Mouse (Mus musculus) lung, adult 2 months (tissue): ENCODE measurements around the gene Sdr42e1. TPM values are rescaled to one million over a fixed set of nuclear protein-coding genes. Genes with fewer than 3 reads are reported as not detected.

ENCODE experiments used
- DNase-seq: peaks from one replicate; pipeline ENCODE4 v3.0.0; 2022
- H3K4me1 ChIP-seq: fragments of 200-500 bp; 2 replicates; pipeline ENCODE4 v1.6.1; 2011; ENCODE audit warnings: low read length; ENCODE audit not compliant: control insufficient read depth, insufficient read depth
- H3K4me3 ChIP-seq: fragments of 200-500 bp; replicated peaks from 2 replicates; pipeline ENCODE3; 2011; ENCODE audit warnings: low read depth, mild to moderate bottlenecking, control low read depth, low read length; ENCODE audit errors: extremely low read depth
- CTCF ChIP-seq: fragments of 200-500 bp; IDR thresholded peaks from 2 replicates; pipeline ENCODE4 v1.5.1; 2011; ENCODE audit warnings: mild to moderate bottlenecking, low read length, control low read depth; ENCODE audit not compliant: insufficient read depth
- POLR2A ChIP-seq: fragments of 200-500 bp; IDR thresholded peaks from 2 replicates; pipeline ENCODE4 v1.6.1; 2011; ENCODE audit warnings: low read depth, mild to moderate bottlenecking, control low read depth, low read length, borderline replicate concordance; ENCODE audit errors: extremely low read depth
- WGBS: fragments of 180-500 bp; shearing (Covaris S2); methylation state at CpG from one replicate; pipeline ENCODE4 v1.1.7; 2018; 5-methylcytosine and 5-hydroxymethylcytosine counted together
- polyA plus RNA-seq: library from polyadenylated mRNA; depleted of rRNA; stranded (reverse); fragments of >200 nt; gene quantifications from 2 replicates; pipeline ENCODE4 v1.2.3, GENCODE M21; 2012

Sdr42e1 gene
- polyA plus RNA-seq, 1 experiment = 12.5 TPM

- TF ChIP-seq POLR2A = no peak
- no peak for TF ChIP-seq CTCF
- Histone ChIP-seq H3K4me3 (no peak overlapping the region), H3K4me1 (no peaks in the 10 kb centered on the region)
- WGBS = 92% methylated on average over 1 of the region's 1 CpGs
- DNase-seq = no peak
Observed at GRCm38 (mm10) chr8:117695636-117696035, 22.1 kb upstream of the Sdr42e1 start.

DNA sequence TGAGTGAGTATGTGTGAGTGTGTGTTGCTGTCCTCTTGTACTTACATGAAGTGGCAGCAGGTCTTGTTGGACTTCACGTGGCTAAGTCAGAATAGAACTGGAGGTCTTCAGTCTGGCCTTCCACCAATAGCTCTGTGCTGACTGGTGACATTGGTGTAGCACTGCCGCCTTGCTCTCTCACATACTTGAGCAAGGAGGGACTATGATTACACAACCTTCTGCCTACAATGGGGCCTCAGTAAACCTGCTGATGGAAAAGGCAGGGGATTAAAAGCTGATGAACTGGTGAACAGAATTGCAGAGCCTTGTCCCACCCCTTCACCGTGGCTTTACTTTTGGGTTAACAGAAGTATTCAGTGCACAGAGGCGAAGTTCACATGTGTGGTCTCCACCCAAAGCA lies 18.6 kb upstream of the Sdr42e1 start:
- WGBS = 67% methylated on average over 4 of the region's 4 CpGs
- DNase-seq = no peak
- Histone ChIP-seq H3K4me1 (no peaks in the 10 kb centered on the region), H3K4me3 (no peak overlapping the region)
- TF ChIP-seq POLR2A (no peak), CTCF (no peak)

- DNase-seq = no peak
- TF ChIP-seq POLR2A = no peak
- TF ChIP-seq CTCF = no peak
- 69% methylated on average over 7 of the region's 7 CpGs for WGBS
- H3K4me3 ChIP-seq = no peak overlapping the region
- H3K4me1 ChIP-seq = no peaks in the 10 kb centered on the region
Observed at GRCm38 (mm10) chr8:117687890-117688289, 14.4 kb upstream of the Sdr42e1 start.

- no peak for DNase-seq
- TF ChIP-seq CTCF = no peak
- TF ChIP-seq POLR2A = no peak
- WGBS = 39% methylated on average over 11 of the region's 11 CpGs
- no peaks in the 10 kb centered on the region for H3K4me1 ChIP-seq
- no peak overlapping the region for H3K4me3 ChIP-seq
Observed at GRCm38 (mm10) chr8:117684504-117684903, 11.0 kb upstream of the Sdr42e1 start.

- no peak for TF ChIP-seq CTCF
- no peak for DNase-seq
- WGBS = 58% methylated on average over 10 of the region's 10 CpGs
Observed at GRCm38 (mm10) chr8:117683925-117684472, 10.5 kb upstream of the Sdr42e1 start.

DNA sequence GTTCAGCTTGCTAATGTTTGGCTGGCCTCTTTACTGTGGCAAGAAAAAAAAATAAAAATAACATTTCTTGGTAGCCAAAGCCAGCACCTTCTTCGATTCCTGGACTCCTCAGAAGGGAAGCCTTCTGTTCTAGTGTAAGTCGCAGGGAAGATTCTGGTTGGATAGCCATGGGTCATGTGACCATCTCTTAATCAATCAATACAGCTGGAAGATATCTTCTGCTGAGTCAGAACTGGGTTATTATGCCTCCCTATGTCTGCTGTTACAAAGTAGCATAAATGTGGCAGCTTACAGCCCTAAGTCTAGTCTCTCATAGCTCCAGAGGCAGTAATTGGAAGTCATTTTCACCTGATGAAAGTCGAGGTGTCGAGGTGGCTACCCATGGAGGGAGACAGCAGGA lies 5.2 kb upstream of the Sdr42e1 start:
- DNase-seq = no peak
- 77% methylated on average over 4 of the region's 4 CpGs for WGBS
- H3K4me3 ChIP-seq = no peak overlapping the region
- H3K4me1 ChIP-seq = no peaks in the 10 kb centered on the region
- no peak for TF ChIP-seq POLR2A
- no peak for TF ChIP-seq CTCF

More at GRCm38 (mm10) chr8:117683925-117684472, 10.5 kb upstream of the Sdr42e1 start:
- no peak overlapping the region for H3K4me3 ChIP-seq
- H3K4me1 ChIP-seq = no peaks in the 10 kb centered on the region

- Histone ChIP-seq H3K4me3 (no peak overlapping the region), H3K4me1 (no peaks in the 10 kb centered on the region)
- WGBS = 39% methylated on average over 8 of the region's 8 CpGs
- TF ChIP-seq CTCF = no peak
- no peak for TF ChIP-seq POLR2A
- no peak for DNase-seq
Observed at GRCm38 (mm10) chr8:117677011-117677410, 3.5 kb upstream of the Sdr42e1 start.

- H3K4me3 ChIP-seq = no peak overlapping the region
- DNase-seq = no peak
- WGBS = 55% methylated on average over 9 of the region's 9 CpGs
- TF ChIP-seq CTCF (no peak), POLR2A (no peak)
- no peaks in the 10 kb centered on the region for H3K4me1 ChIP-seq
Observed at GRCm38 (mm10) chr8:117676460-117676859, 3.0 kb upstream of the Sdr42e1 start.

- Histone ChIP-seq H3K4me3 (no peak overlapping the region), H3K4me1 (no peaks in the 10 kb centered on the region)
- 63% methylated on average over 5 of the region's 5 CpGs for WGBS
- DNase-seq = no peak
- TF ChIP-seq CTCF = no peak
- TF ChIP-seq POLR2A = no peak
Observed at GRCm38 (mm10) chr8:117675171-117675570, 1.7 kb upstream of the Sdr42e1 start.

DNA sequence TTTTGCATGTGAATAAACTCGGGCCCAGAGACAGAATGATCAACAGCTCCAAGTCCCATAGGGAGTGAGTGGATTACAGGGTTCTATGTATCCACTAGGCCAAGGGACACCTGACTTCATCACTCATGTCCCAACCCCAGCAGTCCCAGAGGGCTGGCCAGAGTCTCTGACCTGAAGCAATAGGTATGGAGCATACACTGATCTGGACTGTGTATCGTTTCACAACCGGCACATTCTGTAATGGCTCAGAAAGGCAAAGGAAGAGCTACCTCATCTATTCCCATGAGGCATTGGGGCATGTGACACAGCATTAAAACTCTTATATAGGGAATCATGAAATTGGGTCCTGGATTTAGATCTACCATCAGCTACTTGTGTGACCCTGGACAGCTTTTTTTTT lies 931 bp downstream of the Sdr42e1 start:
- 74% methylated on average over 3 of the region's 3 CpGs for WGBS
- Histone ChIP-seq H3K4me3 (no peak overlapping the region), H3K4me1 (no peaks in the 10 kb centered on the region)
- no peak for DNase-seq
- TF ChIP-seq POLR2A = no peak
- TF ChIP-seq CTCF = no peak

GRCm38 (mm10) chr8:117670461-117670860 lies 3.0 kb downstream of the Sdr42e1 start:
- H3K4me1 ChIP-seq = no peaks in the 10 kb centered on the region
- no peak overlapping the region for H3K4me3 ChIP-seq
- no peak for DNase-seq
- 35% methylated on average over 11 of the region's 11 CpGs for WGBS
- TF ChIP-seq CTCF (no peak), POLR2A (no peak)
